Mouse (Mus musculus) thymus, adult 2 months (tissue): ENCODE measurements around the gene Vnn3. TPM values are rescaled to one million over a fixed set of nuclear protein-coding genes. Genes with fewer than 3 reads are reported as not detected.

ENCODE experiments used
- DNase-seq: peaks from one replicate; pipeline ENCODE4 v3.0.0; 2021
- H3K27ac ChIP-seq: fragments of 200-500 bp; 2 replicates; pipeline ENCODE4 v1.5.1; 2012; ENCODE audit warnings: low read length, control low read depth; ENCODE audit not compliant: control insufficient read depth, insufficient read depth
- H3K27me3 ChIP-seq: fragments of 200-500 bp; 2 replicates; pipeline ENCODE4 v1.6.1; 2012; ENCODE audit warnings: mild to moderate bottlenecking, low read length, moderate library complexity, mixed read lengths; ENCODE audit not compliant: control insufficient read depth, insufficient read depth
- H3K36me3 ChIP-seq: fragments of 200-500 bp; 2 replicates; pipeline ENCODE4 v1.6.1; 2012; ENCODE audit warnings: mild to moderate bottlenecking, low read length, moderate library complexity; ENCODE audit not compliant: control insufficient read depth, insufficient read depth
- H3K4me1 ChIP-seq: fragments of 200-500 bp; replicated peaks from 2 replicates; pipeline ENCODE4 v1.6.1; 2012; ENCODE audit warnings: low read length; ENCODE audit not compliant: control insufficient read depth, insufficient read depth
- H3K4me3 ChIP-seq: fragments of 200-500 bp; 2 replicates; pipeline ENCODE4 v1.5.1; 2012; ENCODE audit warnings: mild to moderate bottlenecking, low read length, control low read depth, moderate library complexity; ENCODE audit not compliant: control insufficient read depth, insufficient read depth
- CTCF ChIP-seq: fragments of 200-500 bp; IDR thresholded peaks from 2 replicates; pipeline ENCODE4 v1.5.1; 2012; ENCODE audit warnings: mild to moderate bottlenecking, control low read depth, low read length, moderate library complexity, borderline replicate concordance; ENCODE audit not compliant: control insufficient read depth, poor library complexity, insufficient read depth; ENCODE audit errors: extremely low read depth
- POLR2A ChIP-seq: fragments of 200-500 bp; IDR thresholded peaks from 2 replicates; pipeline ENCODE4 v1.6.1; 2012; ENCODE audit warnings: mild to moderate bottlenecking, low read length, control low read depth, moderate library complexity; ENCODE audit not compliant: control insufficient read depth, poor library complexity, insufficient read depth; ENCODE audit errors: extremely low read depth
- WGBS: fragments of 180-500 bp; shearing (Covaris S2); methylation state at CpG from one replicate; pipeline ENCODE4 v1.1.7; 2018; 5-methylcytosine and 5-hydroxymethylcytosine counted together
- polyA plus RNA-seq: library from polyadenylated mRNA; depleted of rRNA; stranded (reverse); fragments of >200 nt; gene quantifications from 2 replicates; pipeline ENCODE4 v1.2.3, GENCODE M21; 2012

The Vnn3 gene
- polyA plus RNA-seq, 1 experiment, result 2.0 TPM

DNA sequence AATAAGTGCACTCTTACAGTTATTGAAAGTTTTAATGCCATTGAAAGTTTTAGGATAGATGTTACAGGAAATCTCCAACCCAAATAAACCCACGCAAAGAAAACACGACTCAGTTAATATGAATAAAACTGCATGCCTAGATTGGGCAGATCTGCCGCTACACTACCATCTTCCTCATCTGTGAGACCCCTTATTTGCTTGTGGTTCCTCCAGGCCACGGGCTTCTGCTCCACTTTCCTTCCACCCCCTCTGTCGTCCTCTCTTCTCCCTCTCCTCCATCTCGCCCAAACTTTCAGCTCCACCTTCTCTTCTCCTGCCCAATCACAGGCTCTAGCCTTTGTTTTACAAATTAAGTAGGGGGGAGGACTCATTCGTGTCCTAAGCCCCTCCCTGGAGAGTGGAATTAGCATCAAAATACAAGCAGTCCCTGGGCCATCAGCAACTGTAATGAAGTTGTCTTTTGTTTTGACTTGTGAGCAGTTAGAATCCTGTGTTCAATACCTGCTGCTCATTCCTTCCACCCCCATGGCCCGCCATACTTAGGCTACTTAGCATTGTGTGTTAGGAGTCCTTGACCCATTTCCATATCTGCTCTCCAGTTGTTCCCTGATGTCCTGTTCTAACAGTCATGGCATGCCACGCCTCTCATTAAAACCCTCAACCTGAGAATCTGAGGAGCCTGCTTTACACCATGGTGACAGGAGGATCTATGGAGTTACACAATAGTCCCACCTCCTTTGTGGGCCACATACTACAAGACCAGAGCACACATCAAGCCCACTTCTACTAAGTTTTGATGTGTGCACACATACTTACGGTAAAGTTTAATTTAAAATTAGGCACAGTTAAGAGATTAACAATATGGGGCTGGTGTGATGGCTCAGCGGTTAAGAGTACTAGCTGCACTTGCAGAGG, 38.2 kb upstream of the Vnn3 start:
- H3K27me3 ChIP-seq, result no peaks in the 10 kb centered on the region
- no peak for DNase-seq
- H3K4me1 ChIP-seq, result no peaks in the 10 kb centered on the region
- no peaks in the 10 kb centered on the region for H3K36me3 ChIP-seq
- 74% methylated on average over 11 of the region's 11 CpGs for WGBS
- H3K4me3 ChIP-seq, result no peak overlapping the region
- no peak for TF ChIP-seq CTCF
- no peak for TF ChIP-seq POLR2A
- H3K27ac ChIP-seq, result no peak overlapping the region

DNA sequence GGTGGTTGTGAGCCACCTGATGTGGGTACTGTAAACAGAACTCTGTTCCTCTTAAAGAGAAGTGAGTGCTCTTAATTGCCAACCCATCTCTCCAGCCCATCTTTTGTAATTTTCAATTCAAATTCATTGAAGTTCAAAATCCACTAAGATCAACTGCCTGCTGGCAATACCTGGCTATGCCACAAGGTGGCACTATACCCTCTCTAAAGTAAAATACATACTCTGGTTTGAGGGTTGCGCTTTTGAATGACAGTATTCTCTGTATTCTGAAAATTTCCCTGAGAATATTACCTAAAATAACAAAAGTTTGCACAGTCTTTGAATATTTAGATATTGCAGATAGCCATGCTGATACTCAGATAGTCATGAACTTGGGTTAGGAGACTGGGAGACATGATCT, 36.1 kb upstream of the Vnn3 start:
- 50% methylated on average over 1 of the region's 1 CpGs for WGBS
- TF ChIP-seq CTCF (no peak), POLR2A (no peak)
- H3K27ac ChIP-seq, result no peak overlapping the region
- no peaks in the 10 kb centered on the region for H3K27me3 ChIP-seq
- no peak overlapping the region for H3K4me3 ChIP-seq
- peak; percentile 64 for DNase-seq
- H3K4me1 ChIP-seq, result no peaks in the 10 kb centered on the region
- H3K36me3 ChIP-seq, result no peaks in the 10 kb centered on the region

DNA sequence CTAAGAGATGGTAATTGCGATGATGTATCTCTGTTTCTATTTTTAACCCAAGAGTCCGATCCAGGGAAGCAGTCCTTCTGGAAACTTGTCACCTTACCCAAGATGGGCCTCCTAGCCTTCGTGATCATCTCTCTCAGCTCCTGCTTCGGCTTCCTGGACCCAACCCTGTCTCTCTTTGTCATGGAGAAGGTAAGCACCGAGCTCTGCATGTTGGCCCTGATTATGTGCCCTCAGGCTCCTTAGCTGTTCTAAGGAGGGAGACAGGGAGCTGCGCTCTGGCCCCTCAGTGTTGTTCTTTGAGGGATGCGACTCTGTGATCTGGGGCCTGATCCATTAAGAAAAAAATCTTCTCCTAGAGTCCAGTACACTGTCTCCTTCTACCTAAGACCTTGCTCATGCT, 35.0 kb upstream of the Vnn3 start:
- no peaks in the 10 kb centered on the region for H3K4me1 ChIP-seq
- TF ChIP-seq CTCF (no peak), POLR2A (no peak)
- 93% methylated on average over 7 of the region's 7 CpGs for WGBS
- no peak overlapping the region for H3K4me3 ChIP-seq
- no peak overlapping the region for H3K27ac ChIP-seq
- DNase-seq, result no peak
- H3K27me3 ChIP-seq, result no peaks in the 10 kb centered on the region
- no peaks in the 10 kb centered on the region for H3K36me3 ChIP-seq

DNA sequence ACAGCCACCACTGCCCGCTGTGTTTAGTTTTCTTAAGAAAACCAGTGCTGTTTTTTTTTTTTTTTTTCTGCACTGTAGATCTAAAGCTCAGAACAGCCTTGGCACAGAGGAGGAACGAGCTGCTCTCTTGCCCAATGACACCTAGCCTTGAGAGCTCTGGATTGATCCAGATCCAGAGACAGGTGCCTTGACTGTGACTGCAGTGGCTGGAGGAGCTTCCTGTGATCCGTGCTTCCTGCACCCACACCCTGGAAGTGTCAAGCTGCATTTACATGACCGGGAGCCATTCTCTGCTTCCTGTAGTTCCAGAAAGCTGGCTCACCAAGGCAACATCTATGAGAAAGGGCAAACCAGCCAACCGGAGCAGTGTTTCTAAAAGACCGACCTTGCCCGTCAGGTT, 24.7 kb upstream of the Vnn3 start:
- Histone ChIP-seq H3K4me1 (no peaks in the 10 kb centered on the region), H3K27ac (no peak overlapping the region), H3K27me3 (no peaks in the 10 kb centered on the region), H3K36me3 (no peaks in the 10 kb centered on the region), H3K4me3 (no peak overlapping the region)
- no peak for DNase-seq
- WGBS, result 91% methylated on average over 7 of the region's 7 CpGs
- TF ChIP-seq CTCF (no peak), POLR2A (no peak)

DNA sequence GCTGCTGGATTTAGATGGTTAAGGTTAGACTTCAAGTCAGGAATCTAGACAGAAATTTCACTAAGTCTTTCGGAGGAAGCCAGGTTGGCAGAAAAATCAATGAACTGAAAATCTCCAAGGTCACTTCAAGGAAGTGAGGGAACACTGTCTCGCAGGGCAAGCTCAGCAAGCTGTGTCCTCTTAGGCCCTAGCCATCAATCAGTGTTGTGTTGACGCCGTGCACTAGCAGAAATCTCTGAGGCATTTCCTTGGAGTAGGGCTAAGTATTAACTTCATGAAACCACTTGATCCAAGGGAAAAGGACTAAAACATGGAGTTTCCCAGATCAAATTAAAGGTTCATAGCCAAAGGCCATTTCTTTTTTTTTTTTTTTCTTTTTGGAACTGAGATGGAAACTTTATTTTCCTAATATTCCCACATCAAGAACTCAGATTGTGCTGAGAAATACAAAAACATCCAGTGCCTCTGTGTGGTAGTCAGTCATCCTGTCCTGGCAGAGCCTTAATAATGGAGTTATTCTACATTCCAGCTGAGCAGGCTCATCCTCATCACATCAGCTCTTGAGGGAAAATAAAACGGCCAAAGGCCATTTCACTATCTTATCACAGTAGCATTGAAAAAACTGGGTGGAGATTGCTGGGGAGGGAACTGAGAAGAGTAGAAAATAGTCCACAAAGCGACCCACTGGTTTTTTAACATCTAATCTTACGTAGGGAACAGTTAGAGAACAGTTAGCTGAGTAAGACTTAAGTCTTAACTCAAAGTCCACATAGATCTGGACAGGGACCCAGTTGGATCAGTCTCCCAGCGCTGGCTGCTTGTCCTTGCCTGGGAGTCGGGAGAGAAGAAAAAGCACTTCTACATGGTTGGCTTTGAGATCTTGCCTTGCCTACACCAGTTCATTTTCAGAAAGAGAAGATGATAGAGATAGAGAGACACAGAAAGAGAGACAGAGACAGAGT, 15.0 kb upstream of the Vnn3 start:
- WGBS, result 89% methylated on average over 9 of the region's 9 CpGs
- H3K27ac ChIP-seq, result no peak overlapping the region
- TF ChIP-seq POLR2A, result no peak
- TF ChIP-seq CTCF, result no peak
- DNase-seq, result no peak
- no peak overlapping the region for H3K4me3 ChIP-seq
- no peaks in the 10 kb centered on the region for H3K4me1 ChIP-seq
- H3K27me3 ChIP-seq, result no peaks in the 10 kb centered on the region
- no peaks in the 10 kb centered on the region for H3K36me3 ChIP-seq

DNA sequence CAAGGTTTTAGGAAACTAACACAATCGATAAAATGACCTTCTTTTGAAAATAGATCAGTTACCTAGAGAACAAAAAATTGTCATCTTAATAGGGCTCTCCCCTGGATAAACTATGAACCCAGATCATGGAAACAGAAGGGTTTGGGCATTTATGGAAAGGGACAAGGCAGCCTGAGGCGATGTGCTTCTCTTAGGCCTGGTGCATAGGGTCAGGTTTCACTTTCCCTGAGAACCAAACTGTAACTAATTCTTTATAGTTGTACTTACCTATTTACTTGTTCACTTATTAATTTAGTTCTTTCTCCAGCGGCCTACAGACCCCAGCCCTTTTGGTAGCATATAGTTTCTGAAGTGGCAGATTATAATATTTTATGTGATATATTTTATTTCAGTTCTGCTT, 14.1 kb upstream of the Vnn3 start:
- H3K4me3 ChIP-seq, result no peak overlapping the region
- H3K4me1 ChIP-seq, result no peaks in the 10 kb centered on the region
- H3K36me3 ChIP-seq, result no peaks in the 10 kb centered on the region
- no peak for DNase-seq
- 94% methylated on average over 3 of the region's 3 CpGs for WGBS
- TF ChIP-seq CTCF, result no peak
- TF ChIP-seq POLR2A, result no peak
- no peak overlapping the region for H3K27ac ChIP-seq
- no peaks in the 10 kb centered on the region for H3K27me3 ChIP-seq
